Mouse (Mus musculus): ENCODE data around the gene Usp17lc.

GRCm38 (mm10) chr7:103386077-103386476 is 28.8 kb upstream of the Usp17lc start, which contains the start of gene Olfr603:
- no peak for TF ChIP-seq CTCF (IDR thresholded peaks at IDR 0.05; ENCODE audit: low read depth, low read length)
- TF ChIP-seq GATA1 (IDR thresholded peaks at IDR 0.05; ENCODE audit: borderline replicate concordance, low read length) = no peak
- TF ChIP-seq POLR2AphosphoS5 (IDR thresholded peaks at IDR 0.05; ENCODE audit: insufficient replicate concordance, low read depth, low read length) = no peak
